Mouse (Mus musculus) bone marrow, adult 2 months (tissue): Measurements from ENCODE around the gene Srd5a2. TPM values are rescaled to one million over a fixed set of nuclear protein-coding genes. Genes with fewer than 3 reads are reported as not detected.
"Not testable (repeated sequence)": the region's sequence is repeated elsewhere in the genome, so short reads cannot be mapped to it uniquely, and the experiment has no call there.

ENCODE experiments used
- H3K27ac ChIP-seq: fragments of 200-500 bp; 2 replicates; pipeline ENCODE4 v1.5.1; 2012; ENCODE audit warnings: low read depth, mild to moderate bottlenecking, control low read depth, inconsistent platforms, low read length; ENCODE audit not compliant: control insufficient read depth, poor library complexity, insufficient read depth
- H3K4me1 ChIP-seq: fragments of 200-500 bp; 2 replicates; pipeline ENCODE4 v1.6.1; 2011; ENCODE audit warnings: low read length; ENCODE audit not compliant: control insufficient read depth, insufficient read depth
- H3K4me3 ChIP-seq: fragments of 200-500 bp; replicated peaks from 2 replicates; pipeline ENCODE3; 2011; ENCODE audit warnings: mild to moderate bottlenecking, low read depth, low read length, control low read depth; ENCODE audit not compliant: control insufficient read depth
- CTCF ChIP-seq: fragments of 200-500 bp; IDR thresholded peaks from 2 replicates; pipeline ENCODE4 v1.5.1; 2011; ENCODE audit warnings: low read length, control low read depth; ENCODE audit not compliant: control insufficient read depth, insufficient read depth
- POLR2A ChIP-seq: fragments of 200-500 bp; IDR thresholded peaks from 2 replicates; pipeline ENCODE4 v1.6.1; 2011; ENCODE audit warnings: low read depth, mild to moderate bottlenecking, control low read depth, low read length, borderline replicate concordance; ENCODE audit not compliant: control insufficient read depth
- WGBS: fragments of 180-500 bp; shearing (Covaris S2); methylation state at CpG from one replicate; pipeline ENCODE4 v1.1.7; 2018; 5-methylcytosine and 5-hydroxymethylcytosine counted together
- polyA plus RNA-seq: library from polyadenylated mRNA; stranded (reverse); fragments of >200 nt; gene quantifications from 2 replicates; pipeline ENCODE4 v1.2.4, GENCODE M21; 2011; ENCODE audit warnings: low replicate concordance; ENCODE audit not compliant: missing spikeins, insufficient read depth, insufficient read length

Srd5a2 gene
- not detected in 2 replicates for polyA plus RNA-seq

DNA sequence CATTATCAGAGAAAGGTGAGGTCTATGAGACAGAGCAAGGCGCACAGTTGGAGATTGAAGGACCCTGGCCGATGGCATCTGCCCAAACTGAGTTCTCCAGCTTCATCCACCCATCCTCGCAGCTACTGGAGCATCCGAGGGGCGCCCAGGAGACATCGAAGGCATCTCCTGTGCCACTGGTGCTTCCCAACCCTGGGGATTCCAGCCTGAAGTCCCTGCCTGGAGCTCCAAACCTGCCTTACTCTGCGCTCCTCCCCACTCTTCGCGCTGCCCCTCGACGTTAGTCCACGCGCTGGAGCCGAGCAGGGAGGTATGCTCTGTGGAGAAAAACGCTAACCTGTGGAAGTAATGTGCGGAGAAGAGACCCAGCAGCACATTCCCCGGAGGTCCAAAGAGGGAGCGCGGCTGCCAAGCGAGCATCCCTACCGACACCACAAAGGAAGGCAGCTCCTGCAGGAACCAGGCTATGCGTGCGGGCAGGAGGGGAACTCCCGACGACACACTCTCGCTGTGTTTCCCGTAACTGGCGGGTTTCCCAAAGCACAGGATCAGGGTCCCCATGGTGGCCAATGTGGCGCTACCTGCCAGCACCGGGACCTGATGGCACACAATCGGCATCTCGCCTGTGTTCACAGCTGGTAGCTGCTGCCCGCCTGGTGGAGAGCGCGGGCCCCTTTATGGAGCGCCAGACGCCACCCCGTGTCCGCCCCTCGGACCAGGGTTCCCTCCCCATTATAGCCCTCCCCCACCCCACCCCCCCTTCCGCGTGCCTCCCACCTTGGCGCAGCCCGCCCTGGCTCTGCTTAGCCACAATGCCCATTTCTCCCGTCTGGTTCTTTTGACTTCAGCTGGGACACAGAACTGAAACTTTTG is at the start of gene Srd5a2:
TSS of gene Srd5a2 (minus strand) at position 707 of the 873 bp plus-strand sequence.
- 3% methylated on average over 45 of the region's 45 CpGs for WGBS
- Histone ChIP-seq H3K4me3 (no peak within 1 kb of the TSS), H3K4me1 (no peaks in the 10 kb centered on the region), H3K27ac (no peak within 1 kb of the TSS)
- TF ChIP-seq POLR2A (no peak), CTCF (no peak)

- no peak overlapping the region for H3K27ac ChIP-seq
- no peaks in the 10 kb centered on the region for H3K4me1 ChIP-seq
- H3K4me3 ChIP-seq, result no peak overlapping the region
- TF ChIP-seq CTCF, result no peak
- no peak for TF ChIP-seq POLR2A
- WGBS, result 52% methylated on average over 5 of the region's 5 CpGs
Observed at GRCm38 (mm10) chr17:74088886-74089678, 41.4 kb upstream of the Srd5a2 start.

- no peak overlapping the region for H3K4me3 ChIP-seq
- 85% methylated on average over 2 of the region's 2 CpGs for WGBS
- TF ChIP-seq CTCF (no peak), POLR2A (no peak)
- no peaks in the 10 kb centered on the region for H3K4me1 ChIP-seq
- H3K27ac ChIP-seq, result no peak overlapping the region
Observed at GRCm38 (mm10) chr17:74088016-74088415, 40.3 kb upstream of the Srd5a2 start.

DNA sequence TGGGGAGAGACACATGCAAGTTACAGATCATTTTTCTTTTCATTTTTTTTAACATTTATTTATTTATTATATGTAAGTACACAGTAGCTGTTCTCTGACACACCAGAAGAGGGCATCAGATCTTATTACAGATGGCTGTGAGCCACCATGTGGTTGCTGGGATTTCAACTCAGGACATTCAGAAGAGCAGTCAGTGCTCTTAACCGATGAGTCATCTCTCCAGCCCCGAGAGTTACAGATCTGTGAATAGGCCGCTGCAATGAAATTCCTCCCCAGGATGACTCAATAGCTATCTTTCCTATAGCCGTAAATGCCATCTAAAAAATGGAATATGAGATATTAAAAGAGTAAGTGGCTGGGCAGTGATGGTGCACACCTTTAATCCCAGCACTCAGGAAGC is 35.7 kb upstream of the Srd5a2 start:
- TF ChIP-seq POLR2A (no peak), CTCF (no peak)
- WGBS, result 63% methylated on average over 4 of the region's 4 CpGs
- H3K27ac ChIP-seq, result no peak overlapping the region
- H3K4me3 ChIP-seq, result no peak overlapping the region
- no peaks in the 10 kb centered on the region for H3K4me1 ChIP-seq

DNA sequence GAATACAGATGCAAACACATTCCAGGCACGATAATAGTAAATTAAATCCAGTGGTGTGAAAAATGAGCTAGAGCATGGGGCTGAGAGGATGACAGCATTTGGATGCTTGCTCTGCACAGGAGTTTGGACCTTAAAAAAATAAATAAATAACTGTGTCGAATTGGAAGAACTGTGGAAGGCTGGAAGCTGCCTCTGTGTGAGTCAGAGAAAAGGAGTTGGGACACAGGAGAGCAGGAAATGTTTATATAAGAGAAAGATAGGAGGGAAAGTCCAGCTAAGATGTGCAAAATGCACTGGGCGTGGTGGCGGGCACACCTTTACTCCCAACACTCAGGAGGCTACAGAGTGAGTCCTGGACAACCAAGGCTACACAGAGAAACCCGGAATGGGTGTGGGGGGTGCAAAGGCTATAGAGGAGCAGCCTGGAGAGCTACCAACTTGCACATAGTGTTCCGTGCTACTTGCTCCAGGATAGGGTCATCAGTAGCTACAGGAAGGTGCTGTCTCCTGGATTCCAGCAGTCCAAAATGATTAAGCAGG is 32.4 kb upstream of the Srd5a2 start:
- no peak overlapping the region for H3K4me3 ChIP-seq
- no peaks in the 10 kb centered on the region for H3K4me1 ChIP-seq
- 73% methylated on average over 6 of the region's 6 CpGs for WGBS
- no peak for TF ChIP-seq POLR2A
- no peak for TF ChIP-seq CTCF
- no peak overlapping the region for H3K27ac ChIP-seq

- no peak for TF ChIP-seq POLR2A
- TF ChIP-seq CTCF, result no peak
- H3K4me3 ChIP-seq, result no peak overlapping the region
- H3K4me1 ChIP-seq, result no peaks in the 10 kb centered on the region
- H3K27ac ChIP-seq, result no peak overlapping the region
- WGBS, result 74% methylated on average over 13 of the region's 13 CpGs
Observed at GRCm38 (mm10) chr17:74078776-74079495, 31.2 kb upstream of the Srd5a2 start.

GRCm38 (mm10) chr17:74073067-74073466 is 25.4 kb upstream of the Srd5a2 start:
- not testable (repeated sequence) for H3K4me3 ChIP-seq, H3K4me1 ChIP-seq, H3K27ac ChIP-seq
- WGBS, result 73% methylated on average over 5 of the region's 5 CpGs

DNA sequence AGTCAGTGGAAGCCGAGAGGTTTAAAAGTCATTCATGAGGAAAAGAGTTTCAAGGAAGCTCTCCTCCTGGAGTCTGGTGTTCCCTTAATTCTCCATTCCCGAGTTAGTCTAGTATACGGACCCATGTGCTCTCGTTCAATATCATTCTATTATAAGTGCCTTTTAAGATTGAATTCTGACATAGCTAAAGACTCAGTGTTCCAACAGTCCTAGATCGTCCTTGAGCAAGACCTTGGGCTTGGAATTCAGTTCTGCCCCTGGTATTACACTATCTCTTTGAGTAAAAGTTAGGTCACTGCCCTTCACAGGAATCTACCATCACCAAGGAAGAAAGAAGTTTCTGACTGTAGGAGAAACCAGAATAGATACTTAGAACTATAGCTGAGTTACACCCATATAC is 15.0 kb upstream of the Srd5a2 start:
- WGBS, result 78% methylated on average over 5 of the region's 5 CpGs
- H3K27ac ChIP-seq, H3K4me3 ChIP-seq: not testable (repeated sequence)

More for the DNA sequence above, 15.0 kb upstream of the Srd5a2 start:
- not testable (repeated sequence) for H3K4me1 ChIP-seq
